Mouse (Mus musculus): Measurements from ENCODE around the gene Tmc6.

Tmc6 gene

GRCm38 (mm10) chr11:117781199-117781821 is 688 bp downstream of the Tmc6 start:
- peak; percentile 77 for DNase-seq (ENCODE audit: low spot score)

- peak; percentile 90 for DNase-seq (ENCODE audit: low spot score)
These were observed 1.4 kb downstream of the Tmc6 start for GRCm38 (mm10) chr11:117780582-117781111.

- no peak for DNase-seq (ENCODE audit: low spot score)
These were observed 1.8 kb downstream of the Tmc6 start for GRCm38 (mm10) chr11:117780199-117780515.

GRCm38 (mm10) chr11:117779434-117780198 is 2.4 kb downstream of the Tmc6 start:
- DNase-seq (ENCODE audit: low spot score): peak; percentile 86

GRCm38 (mm10) chr11:117778851-117779433 is 3.1 kb downstream of the Tmc6 start:
- DNase-seq (ENCODE audit: low spot score): no peak

GRCm38 (mm10) chr11:117778031-117778430 is 4.0 kb downstream of the Tmc6 start:
- DNase-seq (ENCODE audit: low spot score): no peak

- DNase-seq (ENCODE audit: low spot score): no peak
These were observed 4.9 kb downstream of the Tmc6 start for GRCm38 (mm10) chr11:117777111-117777510.

GRCm38 (mm10) chr11:117776085-117776792 is 5.8 kb downstream of the Tmc6 start:
- DNase-seq (ENCODE audit: low spot score): no peak

- no peak for DNase-seq (ENCODE audit: low spot score)
These were observed 6.5 kb downstream of the Tmc6 start for GRCm38 (mm10) chr11:117775540-117775939.

- no peak for DNase-seq (ENCODE audit: low spot score)
These were observed 7.1 kb downstream of the Tmc6 start for GRCm38 (mm10) chr11:117774925-117775324.

- DNase-seq (ENCODE audit: low spot score): no peak
These were observed 9.6 kb downstream of the Tmc6 start for GRCm38 (mm10) chr11:117772352-117772751.

GRCm38 (mm10) chr11:117770407-117770806 is 11.6 kb downstream of the Tmc6 start:
- no peak for DNase-seq (ENCODE audit: low spot score)

GRCm38 (mm10) chr11:117769683-117770047 is 12.3 kb downstream of the Tmc6 start:
- DNase-seq (ENCODE audit: low spot score): no peak

GRCm38 (mm10) chr11:117768725-117769682 is 13.0 kb downstream of the Tmc6 start:
- DNase-seq (ENCODE audit: low spot score): no peak

- no peak for DNase-seq (ENCODE audit: low spot score)
These were observed 15.7 kb downstream of the Tmc6 start for GRCm38 (mm10) chr11:117766275-117766674.

GRCm38 (mm10) chr11:117765361-117765760 is 16.6 kb downstream of the Tmc6 start:
- DNase-seq (ENCODE audit: low spot score): no peak

GRCm38 (mm10) chr11:117764319-117764718 is 17.7 kb downstream of the Tmc6 start:
- DNase-seq (ENCODE audit: low spot score): no peak

- DNase-seq (ENCODE audit: low spot score): peak; percentile 43
These were observed 19.8 kb downstream of the Tmc6 start for GRCm38 (mm10) chr11:117762246-117762645.

- no peak for DNase-seq (ENCODE audit: low spot score)
These were observed 20.2 kb downstream of the Tmc6 start for GRCm38 (mm10) chr11:117761801-117762200.

- no peak for DNase-seq (ENCODE audit: low spot score)
These were observed 21.5 kb downstream of the Tmc6 start for GRCm38 (mm10) chr11:117760374-117761119.

GRCm38 (mm10) chr11:117759267-117759666 is 22.7 kb downstream of the Tmc6 start:
- no peak for DNase-seq (ENCODE audit: low spot score)
